Comparison of ENCODE assay signal across 17 mouse cellular contexts in genomic region chr15:96312902-96313301, GRCm38 (mm10).
"Had no signal": no experiment of that assay in that cellular context is flagged by ENCODE, and none has a peak within 500 bp of the region (broad histone marks: within the 10 kb centered on the region; RNA-seq: fewer than 3 reads in every experiment).

No protein-coding gene starts in this region.

- H3K27me3 ChIP-seq: limb, embryonic 15.5 days; midbrain, embryonic 15.5 days; neural tube, embryonic 12.5 days had no signal

- H3K9ac ChIP-seq: limb, embryonic 15.5 days; lung, embryonic 14.5 days; midbrain, embryonic 15.5 days; neural tube, embryonic 12.5 days had no signal

- H3K27ac ChIP-seq: hindbrain, postnatal 0 days; kidney, postnatal 0 days; layer of hippocampus, adult 2 months; limb, embryonic 15.5 days; midbrain, embryonic 10.5 days; midbrain, embryonic 15.5 days; neural tube, embryonic 12.5 days had no signal

- DNase-seq: kidney, adult 11 months; kidney, adult 9 months; kidney, postnatal 4 days; layer of hippocampus, postnatal 36 days; lung, embryonic 14.5 days; lung, postnatal 10 days; right cerebral cortex, postnatal 4 days; spleen, adult 18-20 months; thymus, adult 18-20 months; thymus, postnatal 25 days had no signal

- H3K9me3 ChIP-seq: limb, embryonic 15.5 days; midbrain, embryonic 10.5 days; midbrain, embryonic 15.5 days; neural tube, embryonic 12.5 days had no signal

- H3K4me2 ChIP-seq: limb, embryonic 15.5 days; lung, embryonic 14.5 days; midbrain, embryonic 15.5 days; neural tube, embryonic 12.5 days had no signal

- H3K36me3 ChIP-seq: midbrain, embryonic 15.5 days had no signal

- ATAC-seq: hindbrain, postnatal 0 days; midbrain, embryonic 15.5 days had no signal

- H3K4me3 ChIP-seq: layer of hippocampus, adult 2 months; limb, embryonic 15.5 days; midbrain, embryonic 10.5 days; midbrain, embryonic 15.5 days; neural tube, embryonic 12.5 days had no signal

- H3K4me1 ChIP-seq: midbrain, embryonic 15.5 days had no signal
